Mouse (Mus musculus) intestine, embryonic 14.5 days (tissue): ENCODE measurements around the gene Egfl7. TPM values are rescaled to one million over a fixed set of nuclear protein-coding genes. Genes with fewer than 3 reads are reported as not detected.
A peak's percentile ranks its signal among the peaks of the same experiment; 100 is the strongest.

Experiments used
- ATAC-seq: fragments of 200-750 bp; cut with Nextera tagmentation; replicated peaks from 2 replicates; pipeline ENCODE4 v1.8.0; 2017; ENCODE audit warnings: low read depth, moderate number of reproducible peaks, moderate TSS enrichment, moderate library complexity; ENCODE audit not compliant: low FRiP score, low TSS enrichment
- DNase-seq: peaks from one replicate; pipeline ENCODE4 v3.0.0-alpha.2; 2018; ENCODE audit warnings: low spot score
- H3K27ac ChIP-seq: fragments of 300-500 bp; sonication (generic); 2 replicates; pipeline ENCODE4 v1.5.1; 2014; ENCODE audit warnings: low read depth, mild to moderate bottlenecking, control low read depth
- H3K27me3 ChIP-seq: fragments of 300-500 bp; sonication (generic); replicated peaks from 2 replicates; pipeline ENCODE4 v1.6.1; 2014; ENCODE audit warnings: low read length, control low read depth; ENCODE audit not compliant: control insufficient read depth, insufficient read depth
- H3K36me3 ChIP-seq: fragments of 300-500 bp; sonication (generic); 2 replicates; pipeline ENCODE4 v1.6.1; 2014; ENCODE audit warnings: low read length, control low read depth; ENCODE audit not compliant: control insufficient read depth, insufficient read depth
- H3K4me1 ChIP-seq: fragments of 300-500 bp; sonication (generic); replicated peaks from 2 replicates; pipeline ENCODE4 v1.6.1; 2014; ENCODE audit warnings: low read length, control low read depth, mixed read lengths; ENCODE audit not compliant: control insufficient read depth, insufficient read depth
- H3K4me2 ChIP-seq: fragments of 300-500 bp; sonication (generic); 2 replicates; pipeline ENCODE4 v1.6.1; 2014; ENCODE audit warnings: low read length
- H3K4me3 ChIP-seq: fragments of 300-500 bp; sonication (generic); 2 replicates; pipeline ENCODE4 v1.5.1; 2014; ENCODE audit warnings: low read depth, low read length, control low read depth, mixed read lengths
- H3K9ac ChIP-seq: fragments of 300-500 bp; sonication (generic); 2 replicates; pipeline ENCODE4 v1.6.1; 2014; ENCODE audit warnings: mild to moderate bottlenecking, low read length
- H3K9me3 ChIP-seq: fragments of 300-500 bp; sonication (generic); 2 replicates; pipeline ENCODE4 v1.6.1; 2016; ENCODE audit warnings: low read length, control low read depth; ENCODE audit not compliant: control insufficient read depth
- WGBS: fragments of 180-500 bp; shearing (Covaris S2); extraction: QIAGEN DNeasy Blood & Tissue Kit; methylation state at CpG from one replicate; pipeline ENCODE4 v1.1.7; 2014; 5-methylcytosine and 5-hydroxymethylcytosine counted together
- polyA plus RNA-seq: library from polyadenylated mRNA; unstranded; fragments of >200 nt; fragmentation: Nextera tagmentation; extraction: Ambion mirVana; gene quantifications from 2 replicates; pipeline ENCODE4 v1.2.1, GENCODE M21; 2014

Gene Egfl7
- polyA plus RNA-seq, 1 experiment from 2014 or later: 135 TPM

DNA sequence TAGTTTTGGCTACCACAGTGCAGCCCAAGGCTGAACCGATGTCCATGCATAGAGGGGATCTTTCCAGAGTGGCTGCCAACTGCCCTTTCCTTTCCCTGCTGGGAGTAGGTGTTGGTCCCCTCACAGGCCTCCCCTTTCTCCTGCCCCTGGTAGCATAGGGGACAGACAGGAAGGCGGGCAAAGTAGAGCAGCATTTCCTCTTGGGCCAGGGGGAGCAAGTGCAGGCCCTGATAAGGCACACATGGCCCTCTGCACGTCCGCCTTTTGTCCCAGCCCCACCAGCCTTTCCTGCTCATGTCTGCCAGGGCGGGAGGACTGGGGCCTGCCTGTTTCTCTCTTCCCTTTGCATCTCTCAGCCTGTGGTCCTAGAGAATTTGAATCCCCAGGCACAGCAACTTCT, 8.0 kb upstream of the Egfl7 start:
- Histone ChIP-seq H3K27ac (peak overlapping the region; percentile 55), H3K4me1 (peaks cover 7% of the 10 kb centered on the region; the same call in 1 of the 2 replicates), H3K9me3 (no peaks in the 10 kb centered on the region), H3K4me2 (no peak overlapping the region), H3K4me3 (no peak overlapping the region), H3K9ac (no peak overlapping the region), H3K27me3 (no peaks in the 10 kb centered on the region), H3K36me3 (no peaks in the 10 kb centered on the region)
- no peak for ATAC-seq
- DNase-seq: no peak
- 50% methylated on average over 5 of the region's 5 CpGs for WGBS

DNA sequence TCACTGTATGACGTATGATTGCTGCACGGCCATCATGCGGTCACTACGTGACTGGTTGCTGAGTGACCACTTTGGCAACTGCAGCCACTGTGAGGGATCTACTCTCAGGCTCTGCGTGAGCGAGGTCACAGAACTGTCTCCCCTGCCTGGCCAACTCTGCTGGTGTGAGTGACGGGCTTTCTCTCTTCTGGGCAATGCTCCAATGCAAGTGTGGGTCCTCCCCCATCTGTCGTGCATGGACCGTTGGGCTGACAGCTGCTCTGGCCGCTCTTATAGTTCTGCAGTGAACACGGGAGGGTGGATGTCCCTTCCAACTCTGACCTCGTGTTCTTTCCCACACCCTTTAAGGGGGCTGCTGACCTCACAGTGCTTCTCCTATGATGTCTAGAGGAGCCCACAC, 6.4 kb upstream of the Egfl7 start:
- peaks cover 9% of the 10 kb centered on the region; the same call in 1 of the 2 replicates for H3K4me1 ChIP-seq

DNA sequence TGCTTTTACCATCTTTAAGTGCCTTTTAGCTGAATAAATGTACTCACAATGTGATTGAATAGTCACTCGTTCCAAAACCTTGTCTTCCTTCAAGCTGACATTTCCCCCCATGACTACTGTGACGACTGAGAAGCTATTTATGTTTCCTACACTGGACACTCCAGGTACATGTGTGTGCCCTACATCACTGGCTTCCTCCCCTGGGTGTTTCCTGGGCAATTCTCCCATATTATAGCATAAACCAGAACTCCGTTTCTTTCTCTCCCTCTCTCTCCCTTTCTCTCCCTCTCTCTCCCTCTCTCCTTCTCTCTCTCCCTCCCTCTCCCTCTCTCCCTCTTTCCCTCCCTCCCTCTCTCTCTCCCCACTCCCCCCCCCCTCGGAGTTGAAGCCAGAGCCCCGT, 6.0 kb upstream of the Egfl7 start:
- DNase-seq (no peak), ATAC-seq (no peak)
- Histone ChIP-seq H3K9me3 (no peaks in the 10 kb centered on the region), H3K4me1 (peaks cover 13% of the 10 kb centered on the region; the same call in 1 of the 2 replicates), H3K27ac (no peak overlapping the region), H3K4me3 (no peak overlapping the region), H3K9ac (no peak overlapping the region), H3K36me3 (no peaks in the 10 kb centered on the region), H3K4me2 (no peak overlapping the region), H3K27me3 (no peaks in the 10 kb centered on the region)
- WGBS: 20% methylated on average over 5 of the region's 5 CpGs

More for the DNA sequence above, 6.4 kb upstream of the Egfl7 start:
- 58% methylated on average over 12 of the region's 12 CpGs for WGBS
- H3K9me3 ChIP-seq: no peaks in the 10 kb centered on the region
- H3K4me3 ChIP-seq: no peak overlapping the region
- ATAC-seq (no peak), DNase-seq (no peak)
- H3K27ac ChIP-seq: no peak overlapping the region
- no peak overlapping the region for H3K9ac ChIP-seq
- H3K4me2 ChIP-seq: no peak overlapping the region
- no peaks in the 10 kb centered on the region for H3K36me3 ChIP-seq
- no peaks in the 10 kb centered on the region for H3K27me3 ChIP-seq

DNA sequence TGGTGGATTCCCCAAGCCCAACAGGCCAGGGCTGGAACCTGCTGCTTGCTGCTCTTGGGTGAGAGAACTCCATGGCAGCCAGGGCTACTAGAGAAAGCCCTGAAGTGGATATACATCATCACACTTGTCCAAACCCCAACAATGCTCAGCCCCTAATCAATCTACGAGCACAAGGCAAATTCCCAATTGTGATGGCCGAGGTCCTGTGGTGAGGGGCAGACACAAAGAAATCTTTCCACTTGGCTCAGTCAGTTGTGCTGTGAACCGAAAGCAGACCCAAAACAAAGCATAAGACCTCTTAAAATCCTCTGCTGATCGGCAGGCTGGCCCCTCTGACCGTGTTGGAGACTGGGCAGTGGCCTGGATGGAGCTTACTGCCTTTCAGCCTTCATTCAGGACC, 5.0 kb upstream of the Egfl7 start:
- Histone ChIP-seq H3K27me3 (no peaks in the 10 kb centered on the region), H3K27ac (0 out of 2 replicates have a peak overlapping the region, but pooled peaks have one; percentile 5), H3K9ac (no peak overlapping the region), H3K4me2 (no peak overlapping the region), H3K4me3 (no peak overlapping the region), H3K4me1 (peaks cover 13% of the 10 kb centered on the region; the same call in 1 of the 2 replicates), H3K36me3 (no peaks in the 10 kb centered on the region), H3K9me3 (no peaks in the 10 kb centered on the region)
- DNase-seq: no peak
- ATAC-seq: no peak
- WGBS: 76% methylated on average over 5 of the region's 5 CpGs

DNA sequence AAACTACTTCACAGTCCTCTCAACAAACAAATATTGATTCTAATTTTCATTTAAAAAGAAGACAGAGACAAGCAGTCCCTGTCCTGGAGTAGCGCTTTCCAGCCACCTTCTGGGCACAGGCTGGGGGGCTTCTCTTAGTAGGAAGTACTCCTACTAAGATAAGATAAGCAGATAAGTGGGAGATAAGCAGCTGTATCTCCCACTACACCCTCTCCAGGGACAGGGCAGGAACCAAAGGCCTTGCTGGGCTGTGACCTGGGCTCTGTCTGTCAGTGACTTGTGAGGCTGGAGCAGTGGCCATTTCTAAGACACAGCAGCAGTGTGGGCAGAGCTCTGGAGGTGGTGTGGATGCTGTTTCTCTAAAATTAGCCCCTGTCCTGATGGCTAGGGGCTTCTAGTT, 4.4 kb upstream of the Egfl7 start:
- Histone ChIP-seq H3K4me3 (no peak overlapping the region), H3K4me1 (peaks cover 13% of the 10 kb centered on the region; the same call in 1 of the 2 replicates), H3K9ac (no peak overlapping the region), H3K27me3 (no peaks in the 10 kb centered on the region), H3K9me3 (no peaks in the 10 kb centered on the region), H3K36me3 (no peaks in the 10 kb centered on the region), H3K4me2 (no peak overlapping the region), H3K27ac (peak overlapping the region; percentile 5)
- DNase-seq (no peak), ATAC-seq (no peak)
- 76% methylated on average over 1 of the region's 1 CpGs for WGBS

DNA sequence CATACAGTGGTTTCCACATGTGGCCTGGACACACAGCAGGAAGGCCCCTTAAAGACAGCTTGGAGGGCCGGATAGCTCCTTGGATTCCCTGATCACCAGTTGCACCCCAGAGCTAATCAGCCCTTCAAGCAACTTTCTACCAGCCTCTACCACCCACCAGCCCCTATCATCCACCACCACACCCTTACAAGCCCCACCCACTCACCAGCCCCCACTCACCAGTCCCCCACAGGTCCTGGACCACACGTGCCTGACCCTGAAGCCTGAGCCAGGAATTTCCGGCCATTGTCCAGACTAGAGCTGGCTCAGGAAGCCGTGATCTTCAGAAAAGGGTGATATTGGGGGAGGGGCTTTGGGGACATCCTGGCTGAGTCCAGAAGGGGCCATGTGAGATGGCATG, 3.9 kb upstream of the Egfl7 start:
- no peak for ATAC-seq
- Histone ChIP-seq H3K4me2 (no peak overlapping the region), H3K9me3 (no peaks in the 10 kb centered on the region), H3K9ac (no peak overlapping the region), H3K4me3 (no peak overlapping the region), H3K27ac (peak overlapping the region; percentile 23; the same call in 1 of the 2 replicates), H3K27me3 (no peaks in the 10 kb centered on the region), H3K4me1 (peaks cover 13% of the 10 kb centered on the region; the same call in 1 of the 2 replicates), H3K36me3 (no peaks in the 10 kb centered on the region)
- DNase-seq: no peak
- 65% methylated on average over 4 of the region's 4 CpGs for WGBS

DNA sequence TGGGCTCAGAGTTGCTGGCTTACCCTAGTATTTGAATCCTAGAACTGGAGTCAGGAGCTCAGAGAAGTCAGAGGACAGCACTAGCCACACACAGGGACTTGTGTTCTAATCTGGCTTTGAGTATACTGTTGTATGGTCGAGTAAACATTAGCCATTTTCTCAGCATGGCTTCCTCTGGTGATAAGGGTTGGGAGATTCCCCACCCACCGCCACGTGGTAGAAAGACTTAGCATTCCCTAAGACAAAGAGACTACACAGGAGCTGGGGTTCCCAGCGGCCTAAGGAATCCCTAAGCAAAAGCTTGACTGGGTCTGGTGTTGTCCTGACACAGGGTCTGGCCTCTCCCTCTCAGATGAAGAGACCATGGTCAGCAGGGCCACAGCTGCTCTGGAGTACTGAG, 3.4 kb upstream of the Egfl7 start:
- peaks cover 13% of the 10 kb centered on the region; the same call in 1 of the 2 replicates for H3K4me1 ChIP-seq
- H3K4me2 ChIP-seq: no peak overlapping the region
- DNase-seq (no peak), ATAC-seq (no peak)
- H3K36me3 ChIP-seq: no peaks in the 10 kb centered on the region
- H3K9me3 ChIP-seq: no peaks in the 10 kb centered on the region
- WGBS: 59% methylated on average over 4 of the region's 4 CpGs
- peak overlapping the region; percentile 23; the same call in 1 of the 2 replicates for H3K27ac ChIP-seq
- H3K4me3 ChIP-seq: no peak overlapping the region
- H3K27me3 ChIP-seq: no peaks in the 10 kb centered on the region
- no peak overlapping the region for H3K9ac ChIP-seq

DNA sequence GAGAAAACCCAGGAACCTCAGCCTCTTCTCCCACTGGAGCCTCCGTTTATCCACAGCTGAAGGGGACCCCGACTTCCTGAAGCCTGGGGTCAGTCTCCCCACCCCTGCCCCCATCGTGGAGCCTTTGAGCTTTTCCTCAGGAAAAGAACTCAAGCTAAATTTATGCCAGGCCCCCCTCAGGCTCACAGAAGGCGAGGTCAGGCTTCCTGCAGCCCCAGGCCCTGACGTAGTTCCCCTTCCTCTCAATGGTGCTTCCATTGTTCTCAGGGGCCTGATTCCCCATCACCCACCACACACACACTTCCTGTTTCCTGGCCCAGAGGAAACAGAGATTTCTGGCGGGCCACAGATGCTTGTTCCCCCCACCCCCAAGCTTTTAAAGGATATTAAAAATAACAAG, 1.4 kb upstream of the Egfl7 start:
- no peak for DNase-seq
- Histone ChIP-seq H3K36me3 (no peaks in the 10 kb centered on the region), H3K4me2 (no peak overlapping the region), H3K4me1 (peaks cover 8% of the 10 kb centered on the region; the same call in 1 of the 2 replicates), H3K27me3 (no peaks in the 10 kb centered on the region), H3K9ac (no peak overlapping the region), H3K9me3 (no peaks in the 10 kb centered on the region), H3K4me3 (no peak overlapping the region), H3K27ac (peak overlapping the region; percentile 73)
- no peak for ATAC-seq
- WGBS: 43% methylated on average over 6 of the region's 6 CpGs

DNA sequence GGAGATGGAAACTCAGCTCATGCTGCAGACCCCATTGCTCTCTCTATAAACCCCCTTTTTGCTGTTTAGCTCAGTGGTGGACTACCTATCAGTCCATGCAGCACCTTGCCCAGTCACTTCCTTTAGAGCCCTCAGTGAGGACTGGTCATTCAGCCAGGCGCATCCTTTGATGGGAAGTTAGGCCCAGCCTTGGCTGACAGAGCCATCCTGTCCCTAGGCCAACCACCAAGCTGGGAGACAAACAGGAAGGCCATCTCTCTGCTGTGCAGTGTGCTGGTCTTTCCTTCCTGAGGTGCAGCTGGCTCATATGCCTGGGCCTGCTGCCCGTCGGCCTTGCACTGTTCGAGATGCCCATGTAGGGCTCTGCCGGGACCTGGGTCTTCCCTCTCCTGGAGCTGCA, 937 bp downstream of the Egfl7 start:
- H3K4me2 ChIP-seq: no peak overlapping the region
- H3K9me3 ChIP-seq: no peaks in the 10 kb centered on the region
- ATAC-seq (no peak), DNase-seq (no peak)
- no peak overlapping the region for H3K27ac ChIP-seq
- no peaks in the 10 kb centered on the region for H3K27me3 ChIP-seq
- peaks cover 6% of the 10 kb centered on the region; the same call in 1 of the 2 replicates for H3K4me1 ChIP-seq
- H3K36me3 ChIP-seq: no peaks in the 10 kb centered on the region
- H3K9ac ChIP-seq: no peak overlapping the region
- 85% methylated on average over 5 of the region's 5 CpGs for WGBS
- no peak overlapping the region for H3K4me3 ChIP-seq
